ENCODE assay signal across 11 mouse cellular contexts in the genomic region with DNA sequence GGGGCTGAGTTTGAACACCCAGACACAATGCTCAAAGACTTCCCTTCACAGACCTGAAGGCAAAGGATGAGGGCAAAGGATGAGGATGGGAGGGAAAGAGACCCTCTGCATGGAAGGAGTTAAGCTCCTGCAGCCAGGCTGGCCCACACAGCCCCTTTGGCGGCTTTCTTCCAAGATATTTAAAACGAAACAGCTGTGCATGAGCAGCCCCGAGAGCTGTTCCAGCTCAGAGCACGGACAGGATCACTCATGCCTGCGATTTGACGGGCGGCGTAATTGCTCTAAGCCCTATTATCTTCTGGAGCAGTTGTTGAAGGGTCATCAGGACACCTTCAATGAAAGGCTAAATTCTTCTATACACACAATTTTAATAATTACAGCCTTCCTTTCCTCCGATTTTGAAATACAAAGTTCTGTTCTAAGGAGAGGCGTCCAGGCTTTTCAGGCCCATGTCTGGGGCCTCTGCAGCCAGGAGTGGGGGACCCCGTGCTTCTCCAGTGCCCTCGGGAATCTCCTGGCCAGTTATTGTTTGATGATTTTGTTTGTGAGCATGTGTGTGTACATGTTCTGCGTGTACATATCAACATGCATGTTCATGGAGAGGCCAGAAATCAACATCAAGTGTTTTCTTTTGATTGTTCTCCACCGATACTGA.
A peak's percentile ranks its signal among the peaks of the same experiment; 100 is the strongest.
DNase-seq lines count a peak whose midpoint lies in the region; ATAC-seq and TF ChIP-seq lines count a peak whose summit lies in the region.
"Had no signal": no experiment of that assay in that cellular context is flagged by ENCODE, and none has a peak within 500 bp of the region (broad histone marks: within the 10 kb centered on the region; RNA-seq: fewer than 3 reads in every experiment).

No protein-coding gene starts in this region.

- no peak for ATAC-seq in lung, postnatal 0 days
- ATAC-seq in forebrain, embryonic 12.5 days (ENCODE audit: low FRiP score), result peak; percentile 63
- ATAC-seq in stomach, embryonic 14.5 days (ENCODE audit: insufficient number of reproducible peaks, insufficient read depth, low FRiP score, low read depth), result peak; percentile 50; the same call in 1 of the 2 replicates
- ATAC-seq in liver, embryonic 11.5 days (replicated peaks; ENCODE audit: low FRiP score), result no peak

- H3K4me2 ChIP-seq in lung, postnatal 0 days (replicated peaks; ENCODE audit: low read depth, low read length), result no peak overlapping the region
- H3K4me2 ChIP-seq in forebrain, embryonic 12.5 days, result no peak overlapping the region
- no peak overlapping the region for H3K4me2 ChIP-seq in stomach, embryonic 14.5 days (replicated peaks; ENCODE audit: low read depth, low read length)
- no peak overlapping the region for H3K4me2 ChIP-seq in liver, embryonic 11.5 days
- H3K4me2 ChIP-seq: heart, embryonic 15.5 days had no signal

- 49% methylated on average over 14 of the region's 14 CpGs for WGBS in lung, postnatal 0 days
- WGBS in forebrain, embryonic 12.5 days, result 30% methylated on average over 14 of the region's 14 CpGs
- WGBS in limb, embryonic 10.5 days, result 46% methylated on average over 14 of the region's 14 CpGs
- 33% methylated on average over 14 of the region's 14 CpGs for WGBS in stomach, embryonic 14.5 days
- WGBS in liver, embryonic 11.5 days, result 67% methylated on average over 14 of the region's 14 CpGs

- no peaks in the 10 kb centered on the region for H3K4me1 ChIP-seq in lung, postnatal 0 days (ENCODE audit: insufficient read depth, low read depth, low read length)
- peaks cover 14% of the 10 kb centered on the region for H3K4me1 ChIP-seq in forebrain, embryonic 12.5 days
- peaks cover 14% of the 10 kb centered on the region for H3K4me1 ChIP-seq in limb, embryonic 10.5 days
- peaks cover 12% of the 10 kb centered on the region; the same call in 1 of the 2 replicates for H3K4me1 ChIP-seq in stomach, embryonic 14.5 days (ENCODE audit: control insufficient read depth, insufficient read depth, low read length)
- H3K4me1 ChIP-seq in liver, embryonic 11.5 days (replicated peaks; ENCODE audit: control insufficient read depth, insufficient read depth, low read length), result no peaks in the 10 kb centered on the region
- H3K4me1 ChIP-seq: heart, embryonic 15.5 days had no signal

- H3K4me3 ChIP-seq in lung, postnatal 0 days (ENCODE audit: low read depth, low read length), result no peak overlapping the region
- H3K4me3 ChIP-seq in forebrain, embryonic 12.5 days (replicated peaks), result no peak overlapping the region
- no peak overlapping the region for H3K4me3 ChIP-seq in limb, embryonic 10.5 days
- no peak overlapping the region for H3K4me3 ChIP-seq in stomach, embryonic 14.5 days (ENCODE audit: low read depth, low read length)
- H3K4me3 ChIP-seq in liver, embryonic 11.5 days (ENCODE audit: low read depth, low read length), result no peak overlapping the region
- H3K4me3 ChIP-seq: heart, embryonic 15.5 days had no signal

- H3K27me3 ChIP-seq in lung, postnatal 0 days (replicated peaks; ENCODE audit: insufficient read depth, low read length), result no peaks in the 10 kb centered on the region
- no peaks in the 10 kb centered on the region for H3K27me3 ChIP-seq in forebrain, embryonic 12.5 days
- H3K27me3 ChIP-seq in limb, embryonic 10.5 days (ENCODE audit: low read depth, poor library complexity, severe bottlenecking), result no peaks in the 10 kb centered on the region
- H3K27me3 ChIP-seq in stomach, embryonic 14.5 days (ENCODE audit: control insufficient read depth, insufficient read depth, low read length), result no peaks in the 10 kb centered on the region
- H3K27me3 ChIP-seq in liver, embryonic 11.5 days (replicated peaks; ENCODE audit: control insufficient read depth, insufficient read depth, low read length), result no peaks in the 10 kb centered on the region
- H3K27me3 ChIP-seq: heart, embryonic 15.5 days had no signal

- no peaks in the 10 kb centered on the region for H3K9me3 ChIP-seq in lung, postnatal 0 days (ENCODE audit: low read length)
- no peaks in the 10 kb centered on the region for H3K9me3 ChIP-seq in forebrain, embryonic 12.5 days
- no peaks in the 10 kb centered on the region for H3K9me3 ChIP-seq in limb, embryonic 10.5 days (replicated peaks)
- no peaks in the 10 kb centered on the region for H3K9me3 ChIP-seq in stomach, embryonic 14.5 days (ENCODE audit: control insufficient read depth, low read depth, low read length)
- H3K9me3 ChIP-seq in liver, embryonic 11.5 days (ENCODE audit: control insufficient read depth, low read length), result no peaks in the 10 kb centered on the region
- H3K9me3 ChIP-seq: heart, embryonic 15.5 days had no signal

- H3K36me3 ChIP-seq in lung, postnatal 0 days (ENCODE audit: insufficient read depth, low read length), result no peaks in the 10 kb centered on the region
- no peaks in the 10 kb centered on the region for H3K36me3 ChIP-seq in forebrain, embryonic 12.5 days (replicated peaks)
- no peaks in the 10 kb centered on the region for H3K36me3 ChIP-seq in limb, embryonic 10.5 days
- no peaks in the 10 kb centered on the region for H3K36me3 ChIP-seq in stomach, embryonic 14.5 days (ENCODE audit: control insufficient read depth, insufficient read depth, low read length)
- no peaks in the 10 kb centered on the region for H3K36me3 ChIP-seq in liver, embryonic 11.5 days (ENCODE audit: control insufficient read depth, insufficient read depth, low read length)
- H3K36me3 ChIP-seq: G1E; heart, embryonic 15.5 days had no signal

- no peak overlapping the region for H3K9ac ChIP-seq in lung, postnatal 0 days (replicated peaks; ENCODE audit: low read depth)
- H3K9ac ChIP-seq in forebrain, embryonic 12.5 days, result no peak overlapping the region
- H3K9ac ChIP-seq in stomach, embryonic 14.5 days (replicated peaks; ENCODE audit: low read depth, low read length), result no peak overlapping the region
- no peak overlapping the region for H3K9ac ChIP-seq in liver, embryonic 11.5 days (ENCODE audit: low read depth, low read length)
- H3K9ac ChIP-seq: heart, embryonic 15.5 days had no signal

- H3K27ac ChIP-seq in lung, postnatal 0 days (ENCODE audit: low read length), result no peak overlapping the region
- H3K27ac ChIP-seq in forebrain, embryonic 12.5 days, result peak overlapping the region; percentile 65; the same call in 1 of the 2 replicates
- 0 out of 2 replicates have a peak overlapping the region, but pooled peaks have one; percentile 19 for H3K27ac ChIP-seq in limb, embryonic 10.5 days
- peak overlapping the region; percentile 64; the same call in 1 of the 2 replicates for H3K27ac ChIP-seq in stomach, embryonic 14.5 days (ENCODE audit: low read length)
- H3K27ac ChIP-seq in liver, embryonic 11.5 days (ENCODE audit: low read depth, low read length), result no peak overlapping the region
- H3K27ac ChIP-seq: heart, embryonic 15.5 days had no signal

- TF ChIP-seq EP300 in lung, postnatal 0 days (IDR thresholded peaks at IDR 0.05), result no peak

- TF ChIP-seq CTCF in lung, postnatal 0 days (IDR thresholded peaks at IDR 0.05), result no peak

- peak; percentile 40 for DNase-seq in lung, postnatal 10 days
- DNase-seq in lung, postnatal 0 days (ENCODE audit: low spot score), result no peak
- DNase-seq in limb, embryonic 10.5 days (ENCODE audit: low spot score), result peak; percentile 58
- no peak for DNase-seq in adrenal gland, adult 2 months
- no peak for DNase-seq in liver, embryonic 11.5 days (ENCODE audit: low spot score)
- DNase-seq in urinary bladder, adult 18-20 months (ENCODE audit: low spot score in 2 of 2), result no peak
- DNase-seq: left cerebral cortex, postnatal 4 days had no signal

Comparison
In these comparisons a context has a peak if more than half of its experiments do, and no peak if none do; other contexts are left out.
1. DNase-seq: peak in lung, postnatal 10 days (single experiment) and limb, embryonic 10.5 days (single experiment); none in lung, postnatal 0 days (single experiment), adrenal gland, adult 2 months (single experiment), liver, embryonic 11.5 days (single experiment) and urinary bladder, adult 18-20 months (0 of 2).
2. ATAC-seq: peak in forebrain, embryonic 12.5 days (single experiment) and stomach, embryonic 14.5 days (single experiment); none in lung, postnatal 0 days (single experiment) and liver, embryonic 11.5 days (single experiment).
3. H3K27ac ChIP-seq: peak in forebrain, embryonic 12.5 days (single experiment), limb, embryonic 10.5 days (single experiment) and stomach, embryonic 14.5 days (single experiment); none in lung, postnatal 0 days (single experiment) and liver, embryonic 11.5 days (single experiment).